Comparison of ENCODE assay signal across 9 mouse cellular contexts in genomic region chr4:127169346-127170221, GRCm38 (mm10). TPM values are rescaled to one million over a fixed set of nuclear protein-coding genes. Genes with fewer than 3 reads are reported as not detected.
DNase-seq lines count a peak whose midpoint lies in the region; ATAC-seq and TF ChIP-seq lines count a peak whose summit lies in the region.
"Had no signal": no experiment of that assay in that cellular context is flagged by ENCODE, and none has a peak within 500 bp of the region (broad histone marks: within the 10 kb centered on the region; RNA-seq: fewer than 3 reads in every experiment).

No protein-coding gene starts in this region.

- H3K4me1 ChIP-seq in heart, embryonic 13.5 days = peaks cover 16% of the 10 kb centered on the region
- H3K4me1 ChIP-seq in limb, embryonic 10.5 days = peaks cover 20% of the 10 kb centered on the region

- 2% methylated on average over 51 of the region's 51 CpGs for WGBS in heart, embryonic 13.5 days
- 3% methylated on average over 40 of the region's 51 CpGs for WGBS in limb, embryonic 10.5 days

- TF ChIP-seq CTCF in Patski (IDR thresholded peaks at IDR 0.05) = no peak

- DNase-seq in left cerebral cortex, postnatal 25 days (ENCODE audit: low spot score in 2 of 2) = peak; percentile 46 to 72
- no peak for DNase-seq in left cerebral cortex, postnatal 14 days (ENCODE audit: low spot score in 2 of 2)
- no peak for DNase-seq in Patski (ENCODE audit: low read depth, low spot score)
- peak; percentile 61 to 62 for DNase-seq in cerebellum, postnatal 14 days
- peak; percentile 57 for DNase-seq in limb, embryonic 10.5 days (ENCODE audit: low spot score)
- peak; percentile 17 for DNase-seq in naive thymus-derived CD4-positive, alpha-beta T cell, adult 2 months (ENCODE audit: low read depth)
- no peak for DNase-seq in spleen, postnatal 36 days (ENCODE audit: low spot score in 2 of 2)

- H3K4me3 ChIP-seq in heart, embryonic 13.5 days = peak overlapping the region; percentile 77
- peak overlapping the region; percentile 80 for H3K4me3 ChIP-seq in limb, embryonic 10.5 days

- in situ Hi-C loops in Patski (cut with MboI; ENCODE audit: low pct_unique_long_range_greater_than_20kb) = no loop called here

- POLR2A ChIA-PET in Patski (lab: Charles Lee) = no interaction called here

- no peaks in the 10 kb centered on the region for H3K36me3 ChIP-seq in heart, embryonic 13.5 days
- no peaks in the 10 kb centered on the region for H3K36me3 ChIP-seq in limb, embryonic 10.5 days

- no peaks in the 10 kb centered on the region for H3K9me3 ChIP-seq in heart, embryonic 13.5 days
- H3K9me3 ChIP-seq in limb, embryonic 10.5 days (replicated peaks) = no peaks in the 10 kb centered on the region

- peak overlapping the region; percentile 100 for H3K4me2 ChIP-seq in heart, embryonic 13.5 days

- peak overlapping the region; percentile 80 for H3K9ac ChIP-seq in heart, embryonic 13.5 days

- intact Hi-C loops in left cerebral cortex, postnatal 25 days (cut with DNase I) = loop anchor here (2.0 to 10.0 kb wide), 3 partner anchors 65 to 145 kb away; partner anchors contain the start of genes Gja4 and Zmym6
- intact Hi-C loops in left cerebral cortex, postnatal 14 days (cut with DNase I) = loop anchor here (10.0 kb wide), 1 partner anchor 155 kb away; no protein-coding TSS in a partner anchor

- peaks cover 25% of the 10 kb centered on the region for H3K27me3 ChIP-seq in Patski
- H3K27me3 ChIP-seq in heart, embryonic 13.5 days (replicated peaks) = peaks cover 86% of the 10 kb centered on the region
- peaks cover 74% of the 10 kb centered on the region for H3K27me3 ChIP-seq in limb, embryonic 10.5 days (ENCODE audit: low read depth, poor library complexity, severe bottlenecking)

- H3K27ac ChIP-seq in heart, embryonic 13.5 days (replicated peaks) = no peak overlapping the region
- H3K27ac ChIP-seq in limb, embryonic 10.5 days = peak overlapping the region; percentile 68
- H3K27ac ChIP-seq: macrophage had no signal

- peak; percentile 24 for ATAC-seq in Patski
- 0 out of 2 replicates have a peak, but pooled peaks have one; percentile 39 for ATAC-seq in heart, embryonic 13.5 days (ENCODE audit: extremely low read depth, insufficient number of reproducible peaks, low FRiP score, low TSS enrichment)

- CTCF ChIA-PET in Patski (lab: Charles Lee) = no interaction called here

RNA-seq across cellular contexts. Expression of gene Dlgap3, which starts 0.6 kb away (rescaled TPM):
- total RNA-seq in left cerebral cortex, postnatal 25 days (2021) = 100 to 1,000 TPM; 396 to 399 TPM
- 100 to 1,000 TPM; 401 to 410 TPM for total RNA-seq in left cerebral cortex, postnatal 14 days (2021)
- 0.85 TPM for polyA plus RNA-seq in Patski (2021)
- 0.45 and 0.57 TPM in 2 replicates for polyA plus RNA-seq in heart, embryonic 13.5 days (2015; fragmentation: Nextera tagmentation; extraction: Ambion mirVana)
- 0.16 and 0.21 TPM in 2 replicates for polyA plus RNA-seq in limb, embryonic 10.5 days (2016; fragmentation: Nextera tagmentation; extraction: Ambion mirVana)
- polyA plus RNA-seq: macrophage had no signal

RNA-seq across cellular contexts. Expression of gene Tmem35b, which starts 46.1 kb away (rescaled TPM):
- total RNA-seq in left cerebral cortex, postnatal 25 days (2021) = 1 to 10 TPM; 2.5 to 3.4 TPM
- 1 to 10 TPM; 3.8 to 4.0 TPM for total RNA-seq in left cerebral cortex, postnatal 14 days (2021)
- 40.9 TPM for polyA plus RNA-seq in Patski (2021)
- 12.6 and 13.9 TPM in 2 replicates for polyA plus RNA-seq in heart, embryonic 13.5 days (2015; fragmentation: Nextera tagmentation; extraction: Ambion mirVana)
- polyA plus RNA-seq in limb, embryonic 10.5 days (2016; fragmentation: Nextera tagmentation; extraction: Ambion mirVana) = 9.5 and 10.6 TPM in 2 replicates

Comparison
In these comparisons a context has a peak if more than half of its experiments do, and no peak if none do; other contexts are left out.
1. DNase-seq: peak in left cerebral cortex, postnatal 25 days (2 of 2), cerebellum, postnatal 14 days (2 of 2), limb, embryonic 10.5 days (single experiment) and naive thymus-derived CD4-positive, alpha-beta T cell, adult 2 months (single experiment); none in left cerebral cortex, postnatal 14 days (0 of 2), Patski (single experiment) and spleen, postnatal 36 days (0 of 2).